Mouse (Mus musculus) ES-Bruce4 (cell line): ENCODE measurements at regions not wholly inside any gene's neighbourhood (a gene's known extent, or its start where the extent isn't known, plus 50 kb on each side); places are given as distances from the start of the nearest gene placed in this dataset.

ENCODE experiments used
- CTCF ChIP-seq: IDR thresholded peaks from one replicate; pipeline ENCODE4 v1.8.1; 2011; ENCODE audit warnings: low read depth, low read length
- EP300 ChIP-seq: IDR thresholded peaks from 2 replicates; pipeline ENCODE4 v1.6.1; 2011; ENCODE audit warnings: low read depth, low read length; ENCODE audit not compliant: insufficient read depth
- POLR2A ChIP-seq: IDR thresholded peaks from one replicate; pipeline ENCODE4 v1.8.1; 2011; ENCODE audit warnings: low read length; ENCODE audit not compliant: insufficient read depth

- no peak for TF ChIP-seq CTCF
- no peak for TF ChIP-seq EP300
- TF ChIP-seq POLR2A = no peak
These were observed 323.2 kb downstream of the Cetn3 start for GRCm38 (mm10) chr13:82106032-82106431.
